In genomic region chr13:109341902-109342301, GRCm38 (mm10) we compare ENCODE assay signal across 15 mouse cellular contexts.
A peak's percentile ranks its signal among the peaks of the same experiment; 100 is the strongest.
DNase-seq lines count a peak whose midpoint lies in the region; ATAC-seq and TF ChIP-seq lines count a peak whose summit lies in the region.
"Had no signal": no experiment of that assay in that cellular context is flagged by ENCODE, and none has a peak within 500 bp of the region (broad histone marks: within the 10 kb centered on the region; RNA-seq: fewer than 3 reads in every experiment).

No protein-coding gene starts in this region.

- no peaks in the 10 kb centered on the region for H3K36me3 ChIP-seq in forebrain, postnatal 0 days (ENCODE audit: insufficient read depth)
- H3K36me3 ChIP-seq in forebrain, embryonic 15.5 days: no peaks in the 10 kb centered on the region
- H3K36me3 ChIP-seq: midbrain, embryonic 12.5 days; neural tube, embryonic 13.5 days had no signal

- no peak overlapping the region for H3K9ac ChIP-seq in forebrain, postnatal 0 days
- H3K9ac ChIP-seq in forebrain, embryonic 15.5 days (replicated peaks): no peak overlapping the region
- H3K9ac ChIP-seq: midbrain, embryonic 12.5 days; neural tube, embryonic 13.5 days had no signal

- ATAC-seq in forebrain, postnatal 0 days: peak; percentile 49
- ATAC-seq in forebrain, embryonic 15.5 days (replicated peaks): no peak
- no peak for ATAC-seq in Patski
- ATAC-seq in megakaryocyte-erythroid progenitor cell, adult 5-6 weeks (replicated peaks; ENCODE audit: low FRiP score, low TSS enrichment, poor library complexity, severe bottlenecking): 0 out of 2 replicates have a peak, but pooled peaks have one; percentile 22
- ATAC-seq in cerebellum, adult (ENCODE audit: insufficient number of reproducible peaks, low FRiP score, low TSS enrichment): no peak; the same call in 1 of the 2 replicates
- ATAC-seq: intestine, embryonic 16.5 days had no signal

- intact Hi-C loops in left cerebral cortex, adult 2 months (cut with DNase I): loop anchor here (2.0 to 10.0 kb wide), 4 partner anchors 113 to 393 kb away; no protein-coding TSS in a partner anchor
- intact Hi-C loops in gastrocnemius, postnatal 14 days (cut with DNase I; ENCODE audit: low total_unique reads): loop anchor here (10.0 kb wide), 2 partner anchors 107 to 203 kb away; no protein-coding TSS in a partner anchor

- in situ Hi-C loops in Patski (cut with MboI; ENCODE audit: low pct_unique_long_range_greater_than_20kb): loop anchor here (5.0 to 10.0 kb wide), 4 partner anchors 107 to 393 kb away; no protein-coding TSS in a partner anchor

- DNase-seq in forebrain, postnatal 0 days: peak; percentile 35
- DNase-seq in left cerebral cortex, adult 2 months (ENCODE audit: extremely low spot score in 1 of 2, low spot score in 2 of 2): no peak
- DNase-seq in left cerebral cortex, adult 11 months (ENCODE audit: low spot score): no peak
- no peak for DNase-seq in Patski (ENCODE audit: low read depth, low spot score)
- no peak for DNase-seq in gastrocnemius, postnatal 14 days
- DNase-seq: cerebellum, adult 9-10 months; left cerebral cortex, postnatal 4 days; lung, adult 18-20 months; right cerebral cortex, postnatal 14 days had no signal

- no peak overlapping the region for H3K4me3 ChIP-seq in forebrain, postnatal 0 days (ENCODE audit: low read depth, low read length)
- H3K4me3 ChIP-seq in forebrain, embryonic 15.5 days: no peak overlapping the region
- no peak overlapping the region for H3K4me3 ChIP-seq in left cerebral cortex, adult 2 months
- H3K4me3 ChIP-seq: midbrain, embryonic 12.5 days; neural tube, embryonic 13.5 days had no signal

- TF ChIP-seq CTCF in forebrain, postnatal 0 days (IDR thresholded peaks at IDR 0.05; ENCODE audit: low read depth): peak; percentile 59
- TF ChIP-seq CTCF in left cerebral cortex, adult 2 months (IDR thresholded peaks at IDR 0.05): peak; percentile 34
- peak; percentile 39 for TF ChIP-seq CTCF in Patski (IDR thresholded peaks at IDR 0.05)

- H3K4me2 ChIP-seq in forebrain, postnatal 0 days (ENCODE audit: low read depth): no peak overlapping the region
- H3K4me2 ChIP-seq in forebrain, embryonic 15.5 days (replicated peaks): no peak overlapping the region
- H3K4me2 ChIP-seq: midbrain, embryonic 12.5 days; neural tube, embryonic 13.5 days had no signal

- H3K27ac ChIP-seq in forebrain, postnatal 0 days (ENCODE audit: low read depth, low read length): no peak overlapping the region
- H3K27ac ChIP-seq in forebrain, embryonic 15.5 days (replicated peaks): no peak overlapping the region
- no peak overlapping the region for H3K27ac ChIP-seq in left cerebral cortex, adult 2 months
- H3K27ac ChIP-seq: midbrain, embryonic 12.5 days; neural tube, embryonic 13.5 days had no signal

- peaks cover 6% of the 10 kb centered on the region; the same call in 1 of the 2 replicates for H3K4me1 ChIP-seq in forebrain, postnatal 0 days (ENCODE audit: insufficient read depth)
- peaks cover 8% of the 10 kb centered on the region; the same call in 1 of the 2 replicates for H3K4me1 ChIP-seq in forebrain, embryonic 15.5 days
- H3K4me1 ChIP-seq: neural tube, embryonic 13.5 days had no signal

- CTCF ChIA-PET in Patski (lab: Charles Lee): interaction anchor here (1.1 to 2.3 kb wide), 4 partner anchors 11 to 177 kb away, joined by 3 to 8 read pairs (median 4); no protein-coding TSS in a partner anchor

- 39% methylated on average over 3 of the region's 3 CpGs for WGBS in forebrain, postnatal 0 days
- 43% methylated on average over 3 of the region's 3 CpGs for WGBS in forebrain, embryonic 15.5 days

- H3K9me3 ChIP-seq in forebrain, postnatal 0 days (ENCODE audit: low read length): no peaks in the 10 kb centered on the region
- no peaks in the 10 kb centered on the region for H3K9me3 ChIP-seq in forebrain, embryonic 15.5 days
- H3K9me3 ChIP-seq: midbrain, embryonic 12.5 days; neural tube, embryonic 13.5 days had no signal

- H3K27me3 ChIP-seq in forebrain, postnatal 0 days (ENCODE audit: insufficient read depth, low read length): no peaks in the 10 kb centered on the region
- no peaks in the 10 kb centered on the region for H3K27me3 ChIP-seq in forebrain, embryonic 15.5 days
- H3K27me3 ChIP-seq in Patski: peaks cover 24% of the 10 kb centered on the region
- H3K27me3 ChIP-seq: midbrain, embryonic 12.5 days; neural tube, embryonic 13.5 days had no signal

- POLR2A ChIA-PET in Patski (lab: Charles Lee): no interaction called here

Comparison
In these comparisons a context has a peak if more than half of its experiments do, and no peak if none do; other contexts are left out.
1. ATAC-seq: peak in forebrain, postnatal 0 days (single experiment) and megakaryocyte-erythroid progenitor cell, adult 5-6 weeks (single experiment); none in forebrain, embryonic 15.5 days (single experiment), Patski (single experiment) and cerebellum, adult (single experiment).
2. Peak in every context shown above with its lines, with median percentiles within 50 percentile points of each other: CTCF ChIP-seq.